Mouse (Mus musculus) forebrain, embryonic 10.5 days (tissue): ENCODE results near the gene Hecw2. TPM values are rescaled to one million over a fixed set of nuclear protein-coding genes. Genes with fewer than 3 reads are reported as not detected.

Experiments used
- DNase-seq: peaks from one replicate; pipeline ENCODE4 v3.0.0-alpha.2; 2017; ENCODE audit warnings: low spot score; ENCODE audit errors: extremely low spot score
- H3K27ac ChIP-seq: fragments of 300-500 bp; sonication (generic); 2 replicates; pipeline ENCODE4 v1.5.1; 2016; ENCODE audit warnings: mild to moderate bottlenecking
- H3K27me3 ChIP-seq: fragments of 300-500 bp; sonication (generic); 2 replicates; pipeline ENCODE4 v1.6.1; 2016; ENCODE audit warnings: mild to moderate bottlenecking; ENCODE audit not compliant: poor library complexity, severe bottlenecking
- H3K36me3 ChIP-seq: fragments of 300-500 bp; sonication (generic); replicated peaks from 2 replicates; pipeline ENCODE4 v1.6.1; 2016; ENCODE audit warnings: mild to moderate bottlenecking, moderate library complexity
- H3K4me1 ChIP-seq: fragments of 300-500 bp; sonication (generic); 2 replicates; pipeline ENCODE4 v1.6.1; 2016
- H3K4me3 ChIP-seq: fragments of 300-500 bp; sonication (generic); 2 replicates; pipeline ENCODE4 v1.5.1; 2016; ENCODE audit warnings: mild to moderate bottlenecking, moderate library complexity
- H3K9me3 ChIP-seq: fragments of 300-500 bp; sonication (generic); 2 replicates; pipeline ENCODE4 v1.6.1; 2016; ENCODE audit warnings: mild to moderate bottlenecking, moderate library complexity
- WGBS: fragments of 180-500 bp; shearing (Covaris S2); methylation state at CpG from one replicate; pipeline ENCODE4 v1.1.7; 2016; 5-methylcytosine and 5-hydroxymethylcytosine counted together
- microRNA-seq: library from miRNA; unstranded; fragments of <30 nt; microRNA quantifications from one replicate; pipeline ENCODE4, GENCODE M21; 2017
- polyA plus RNA-seq: library from polyadenylated mRNA; unstranded; fragments of >200 nt; fragmentation: Nextera tagmentation; extraction: Ambion mirVana; gene quantifications from 2 replicates; pipeline ENCODE4 v1.2.1, GENCODE M21; 2016

Hecw2 gene
- polyA plus RNA-seq, 1 experiment from 2014 or later, result 3.2 TPM

DNA sequence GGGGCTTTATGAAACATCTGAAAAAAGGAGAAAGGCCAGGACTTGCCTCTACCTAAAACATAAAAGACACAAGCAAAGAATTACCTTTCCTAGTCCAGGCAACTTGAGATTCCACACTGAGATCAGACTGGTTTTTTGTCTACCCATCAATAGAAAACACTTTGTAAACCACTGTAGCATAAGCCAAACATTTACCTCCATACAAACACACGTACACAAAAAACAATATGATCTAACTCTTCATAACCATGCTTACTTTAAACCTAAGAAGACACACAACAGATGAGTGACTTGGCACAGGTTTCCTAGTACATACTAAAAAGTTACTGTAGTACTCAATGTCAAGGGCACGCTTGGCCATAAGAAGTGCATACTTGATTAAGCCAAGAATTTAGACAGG is 419.4 kb downstream of the Hecw2 start:
- WGBS, result 95% methylated on average over 2 of the region's 2 CpGs
- DNase-seq, result no peak
- Histone ChIP-seq H3K4me1 (peaks cover 4% of the 10 kb centered on the region), H3K9me3 (no peaks in the 10 kb centered on the region), H3K27ac (no peak overlapping the region), H3K27me3 (no peaks in the 10 kb centered on the region), H3K4me3 (no peak overlapping the region), H3K36me3 (no peaks in the 10 kb centered on the region)

DNA sequence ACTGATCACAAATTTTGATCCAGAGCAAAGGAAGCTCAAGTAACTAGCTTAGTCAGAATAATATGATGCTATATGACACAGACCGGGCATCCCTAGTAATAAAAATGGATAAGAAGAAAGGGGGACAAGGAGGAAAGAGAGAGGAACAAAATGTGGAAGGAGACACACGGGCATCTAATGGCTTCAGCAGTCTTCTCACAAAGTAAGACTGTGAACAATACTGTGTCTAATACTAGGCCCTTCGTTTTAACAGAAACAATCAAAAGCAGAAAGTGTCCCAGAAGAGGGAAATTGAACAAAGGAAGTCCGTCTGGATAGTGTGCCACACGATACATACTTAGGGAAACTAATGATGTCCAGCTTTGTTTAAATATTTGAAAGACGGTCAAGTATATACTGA is 419.9 kb downstream of the Hecw2 start:
- 81% methylated on average over 6 of the region's 6 CpGs for WGBS
- no peaks in the 10 kb centered on the region for H3K27me3 ChIP-seq

DNA sequence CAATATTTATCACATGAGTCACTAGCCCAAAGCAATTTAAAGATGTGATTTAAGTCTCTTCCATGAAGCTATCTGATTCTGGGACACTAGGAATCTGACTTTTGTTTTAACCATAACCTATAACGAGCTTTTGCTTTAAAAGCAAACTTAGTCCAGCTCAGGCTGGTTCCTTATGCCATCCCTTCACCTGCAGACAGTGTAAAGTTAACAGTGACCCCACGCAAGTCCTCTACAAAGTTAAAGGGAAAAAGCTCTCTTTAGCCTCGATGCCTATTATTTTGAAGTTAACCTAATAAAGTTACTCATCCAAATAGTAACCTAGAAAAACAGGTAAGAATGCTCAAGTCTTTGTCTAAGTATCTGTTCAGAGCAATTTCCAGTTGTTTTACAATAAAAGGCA is 420.4 kb downstream of the Hecw2 start:
- Histone ChIP-seq H3K4me1 (peaks cover 4% of the 10 kb centered on the region), H3K4me3 (no peak overlapping the region), H3K27me3 (no peaks in the 10 kb centered on the region), H3K27ac (no peak overlapping the region), H3K9me3 (no peaks in the 10 kb centered on the region), H3K36me3 (no peaks in the 10 kb centered on the region)
- DNase-seq, result no peak
- WGBS, result 90% methylated on average over 3 of the region's 3 CpGs

More for the DNA sequence above, 419.9 kb downstream of the Hecw2 start:
- H3K4me1 ChIP-seq, result peaks cover 4% of the 10 kb centered on the region
- H3K9me3 ChIP-seq, result no peaks in the 10 kb centered on the region
- no peaks in the 10 kb centered on the region for H3K36me3 ChIP-seq
- no peak overlapping the region for H3K27ac ChIP-seq
- no peak overlapping the region for H3K4me3 ChIP-seq
- DNase-seq, result no peak

DNA sequence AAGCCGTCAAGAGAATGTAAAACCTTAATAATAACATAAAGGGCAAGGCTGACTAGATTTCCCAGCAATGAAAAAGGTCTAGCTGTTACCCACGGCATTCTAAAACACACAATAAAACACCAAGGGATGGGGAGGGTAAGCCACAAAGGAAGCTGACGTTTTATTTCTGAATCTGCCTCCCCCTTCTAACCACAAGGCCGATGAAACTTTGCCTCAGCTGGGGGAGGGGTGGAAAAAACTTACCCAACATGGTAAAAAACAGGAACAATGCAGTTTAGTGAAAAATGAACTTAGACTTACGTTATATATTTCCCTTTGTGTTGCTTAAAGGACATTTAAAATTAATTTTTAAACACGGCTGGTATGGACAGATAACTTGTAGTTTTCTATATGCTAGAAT is 421.0 kb downstream of the Hecw2 start:
- Histone ChIP-seq H3K27ac (no peak overlapping the region), H3K36me3 (no peaks in the 10 kb centered on the region), H3K27me3 (no peaks in the 10 kb centered on the region), H3K4me3 (no peak overlapping the region), H3K4me1 (peaks cover 4% of the 10 kb centered on the region), H3K9me3 (no peaks in the 10 kb centered on the region)
- WGBS, result 71% methylated on average over 6 of the region's 6 CpGs
- no peak for DNase-seq

DNA sequence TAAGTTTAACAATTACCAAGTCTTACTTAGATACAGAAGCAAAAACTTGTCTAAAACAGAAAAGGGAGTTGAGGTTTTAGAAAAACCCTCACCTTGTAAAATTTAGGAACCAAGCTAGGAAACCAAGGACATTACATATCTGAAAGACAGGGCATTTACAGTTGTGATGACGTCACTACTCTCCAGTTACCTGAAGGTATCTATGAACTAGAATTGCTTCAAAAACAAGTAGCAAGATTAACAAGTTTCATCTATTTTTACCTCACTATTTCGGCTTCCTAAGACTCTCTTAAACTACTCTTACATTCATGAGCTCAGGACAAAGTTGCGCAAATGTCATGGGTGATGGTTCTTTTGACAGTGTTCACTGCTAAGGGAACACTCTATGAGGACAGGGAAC is 422.0 kb downstream of the Hecw2 start:
- WGBS, result 94% methylated on average over 3 of the region's 3 CpGs
- Histone ChIP-seq H3K4me3 (no peak overlapping the region), H3K27me3 (no peaks in the 10 kb centered on the region), H3K4me1 (peaks cover 4% of the 10 kb centered on the region), H3K9me3 (no peaks in the 10 kb centered on the region), H3K36me3 (no peaks in the 10 kb centered on the region), H3K27ac (no peak overlapping the region)
- no peak for DNase-seq

DNA sequence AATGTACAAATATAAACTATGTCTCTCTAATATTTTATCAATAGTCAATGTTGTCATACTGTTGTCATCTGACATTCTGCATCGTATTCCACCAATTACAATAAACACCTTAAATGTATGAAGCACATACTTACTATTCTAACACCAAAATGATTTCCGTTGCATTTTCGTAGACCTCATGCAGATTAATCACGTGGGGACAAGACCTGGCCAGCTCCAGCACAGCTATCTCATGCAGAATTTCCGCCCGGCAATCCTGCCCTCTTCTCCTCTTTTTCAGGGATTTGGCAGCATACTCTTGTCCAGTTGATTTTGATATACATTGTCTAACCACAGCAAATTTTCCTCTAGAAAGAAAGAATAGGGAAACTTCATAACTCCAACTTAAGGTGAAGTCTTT is 423.5 kb downstream of the Hecw2 start:
- no peak overlapping the region for H3K4me3 ChIP-seq
- no peak overlapping the region for H3K27ac ChIP-seq
- peaks cover 4% of the 10 kb centered on the region for H3K4me1 ChIP-seq
- H3K9me3 ChIP-seq, result no peaks in the 10 kb centered on the region
- DNase-seq, result no peak
- WGBS, result 93% methylated on average over 6 of the region's 6 CpGs
- no peaks in the 10 kb centered on the region for H3K27me3 ChIP-seq
- no peaks in the 10 kb centered on the region for H3K36me3 ChIP-seq

DNA sequence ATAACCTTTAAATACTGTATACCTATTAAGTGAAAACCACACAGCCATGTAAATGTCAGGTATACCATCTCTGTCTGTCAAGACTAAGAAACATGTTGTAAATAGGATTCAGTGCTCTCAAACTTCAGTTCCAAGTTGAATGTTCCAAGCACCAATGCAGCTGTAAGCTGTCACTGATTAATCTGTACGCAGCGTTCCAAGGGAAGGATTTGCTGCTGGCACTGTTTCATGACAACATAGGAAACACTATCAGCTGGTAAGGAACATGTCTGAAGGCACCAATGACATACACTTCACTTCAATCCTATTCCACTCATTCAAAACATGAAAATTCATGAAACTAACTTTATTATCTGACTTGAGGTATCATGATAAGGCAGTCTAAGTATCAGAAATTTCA is 428.9 kb downstream of the Hecw2 start:
- no peaks in the 10 kb centered on the region for H3K27me3 ChIP-seq
- H3K4me3 ChIP-seq, result no peak overlapping the region
- DNase-seq, result no peak
- H3K4me1 ChIP-seq, result no peaks in the 10 kb centered on the region
- no peaks in the 10 kb centered on the region for H3K9me3 ChIP-seq
- no peak overlapping the region for H3K27ac ChIP-seq
- WGBS, result 88% methylated on average over 2 of the region's 2 CpGs
- H3K36me3 ChIP-seq, result peaks cover 4% of the 10 kb centered on the region

DNA sequence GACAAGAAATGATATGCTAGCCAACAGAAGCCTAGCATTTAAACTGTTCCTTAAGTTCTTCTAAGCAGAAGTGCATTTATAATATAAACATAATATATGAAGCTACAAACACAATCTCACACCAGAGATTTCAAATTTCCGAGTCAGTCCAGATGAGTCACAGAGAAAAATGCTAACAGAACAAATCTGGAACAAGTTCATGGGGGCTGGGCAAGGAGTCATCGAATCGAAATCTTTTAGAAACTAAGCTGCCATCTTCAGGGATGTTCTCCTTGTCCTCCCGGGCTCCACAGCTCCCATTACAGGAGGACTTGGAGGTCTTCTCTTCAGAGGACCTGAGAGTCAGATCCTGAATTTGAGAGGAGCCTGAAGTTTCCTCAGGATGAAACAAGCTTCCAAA is 437.7 kb downstream of the Hecw2 start:
- H3K9me3 ChIP-seq, result no peaks in the 10 kb centered on the region
- DNase-seq, result no peak
- H3K27ac ChIP-seq, result no peak overlapping the region
- H3K36me3 ChIP-seq, result peaks cover 3% of the 10 kb centered on the region; the same call in 1 of the 2 replicates
- WGBS, result 91% methylated on average over 4 of the region's 4 CpGs
- no peaks in the 10 kb centered on the region for H3K27me3 ChIP-seq
- no peak overlapping the region for H3K4me3 ChIP-seq
- no peaks in the 10 kb centered on the region for H3K4me1 ChIP-seq

Small RNAs within 50 kb of the gene (microRNA-seq; reads per million reads assigned to microRNA genes)
- not detected for gene Mir7681

Other genes starting within 250 kb of the Hecw2 start
- gene Ccdc150, start 55.5 kb upstream of the Hecw2 start, polyA plus RNA-seq, result 1.1 and 1.2 TPM in 2 replicates
- 31.9 and 33.0 TPM in 2 replicates for gene Gtf3c3, start 243.8 kb upstream of the Hecw2 start, polyA plus RNA-seq